Mouse (Mus musculus) thymus, adult 2 months (tissue): Measurements from ENCODE around the gene Chrna9.

Experiments
- CTCF ChIP-seq: fragments of 200-500 bp; IDR thresholded peaks from 2 replicates; pipeline ENCODE4 v1.5.1; 2012; ENCODE audit warnings: mild to moderate bottlenecking, control low read depth, low read length, moderate library complexity, borderline replicate concordance; ENCODE audit not compliant: control insufficient read depth, poor library complexity, insufficient read depth; ENCODE audit errors: extremely low read depth
- POLR2A ChIP-seq: fragments of 200-500 bp; IDR thresholded peaks from 2 replicates; pipeline ENCODE4 v1.6.1; 2012; ENCODE audit warnings: mild to moderate bottlenecking, low read length, control low read depth, moderate library complexity; ENCODE audit not compliant: control insufficient read depth, poor library complexity, insufficient read depth; ENCODE audit errors: extremely low read depth

- TF ChIP-seq CTCF, result no peak
- no peak for TF ChIP-seq POLR2A
These were observed 16.1 kb upstream of the Chrna9 start for GRCm38 (mm10) chr5:65918601-65919000.
